Mouse (Mus musculus) embryo, embryonic 11.5 days (tissue): Measurements from ENCODE around the gene Mmp17.
A peak's percentile ranks its signal among the peaks of the same experiment; 100 is the strongest.
"Not testable (repeated sequence)": the region's sequence is repeated elsewhere in the genome, so short reads cannot be mapped to it uniquely, and the experiment has no call there.

Experiments used
- DNase-seq: peaks from one replicate; pipeline ENCODE4 v3.0.0-alpha.2; 2012; ENCODE audit warnings: low read depth, low spot score

The Mmp17 gene

GRCm38 (mm10) chr5:129586471-129586870 is 2.5 kb downstream of the Mmp17 start:
- DNase-seq = no peak

GRCm38 (mm10) chr5:129590915-129591314 is 6.9 kb downstream of the Mmp17 start:
- DNase-seq = no peak

GRCm38 (mm10) chr5:129594116-129595114 is 10.4 kb downstream of the Mmp17 start:
- peak; percentile 75 for DNase-seq

GRCm38 (mm10) chr5:129602071-129602487 is 18.1 kb downstream of the Mmp17 start:
- DNase-seq = no peak

GRCm38 (mm10) chr5:129607476-129607875 is 23.5 kb downstream of the Mmp17 start:
- no peak for DNase-seq

- peak; percentile 56 for DNase-seq
Observed at GRCm38 (mm10) chr5:129611060-129611459, 27.1 kb downstream of the Mmp17 start.

- not testable (repeated sequence) for DNase-seq
Observed at GRCm38 (mm10) chr5:129620600-129620999, 36.6 kb downstream of the Mmp17 start.

- DNase-seq = no peak
Observed at GRCm38 (mm10) chr5:129621361-129621760, 37.4 kb downstream of the Mmp17 start.

GRCm38 (mm10) chr5:129626099-129626498 is 42.1 kb downstream of the Mmp17 start:
- no peak for DNase-seq

GRCm38 (mm10) chr5:129626586-129626985 is 42.6 kb downstream of the Mmp17 start:
- DNase-seq = not testable (repeated sequence)

- not testable (repeated sequence) for DNase-seq
Observed at GRCm38 (mm10) chr5:129632270-129633250, 48.6 kb downstream of the Mmp17 start.

GRCm38 (mm10) chr5:129650858-129651257 is 66.9 kb downstream of the Mmp17 start:
- DNase-seq = no peak

GRCm38 (mm10) chr5:129657016-129657415 is 73.0 kb downstream of the Mmp17 start:
- no peak for DNase-seq

GRCm38 (mm10) chr5:129657931-129658330 is 74.0 kb downstream of the Mmp17 start:
- DNase-seq = no peak
